Mouse (Mus musculus) embryo, embryonic 10 days (tissue): Measurements from ENCODE around the gene H2afv.
A peak's percentile ranks its signal among the peaks of the same experiment; 100 is the strongest.
"Not testable (repeated sequence)": the region's sequence is repeated elsewhere in the genome, so short reads cannot be mapped to it uniquely, and the experiment has no call there.

Experiments used
- DNase-seq: peaks from one replicate; pipeline ENCODE4 v3.0.0-alpha.2; 2015; ENCODE audit warnings: low spot score

The H2afv gene

DNA sequence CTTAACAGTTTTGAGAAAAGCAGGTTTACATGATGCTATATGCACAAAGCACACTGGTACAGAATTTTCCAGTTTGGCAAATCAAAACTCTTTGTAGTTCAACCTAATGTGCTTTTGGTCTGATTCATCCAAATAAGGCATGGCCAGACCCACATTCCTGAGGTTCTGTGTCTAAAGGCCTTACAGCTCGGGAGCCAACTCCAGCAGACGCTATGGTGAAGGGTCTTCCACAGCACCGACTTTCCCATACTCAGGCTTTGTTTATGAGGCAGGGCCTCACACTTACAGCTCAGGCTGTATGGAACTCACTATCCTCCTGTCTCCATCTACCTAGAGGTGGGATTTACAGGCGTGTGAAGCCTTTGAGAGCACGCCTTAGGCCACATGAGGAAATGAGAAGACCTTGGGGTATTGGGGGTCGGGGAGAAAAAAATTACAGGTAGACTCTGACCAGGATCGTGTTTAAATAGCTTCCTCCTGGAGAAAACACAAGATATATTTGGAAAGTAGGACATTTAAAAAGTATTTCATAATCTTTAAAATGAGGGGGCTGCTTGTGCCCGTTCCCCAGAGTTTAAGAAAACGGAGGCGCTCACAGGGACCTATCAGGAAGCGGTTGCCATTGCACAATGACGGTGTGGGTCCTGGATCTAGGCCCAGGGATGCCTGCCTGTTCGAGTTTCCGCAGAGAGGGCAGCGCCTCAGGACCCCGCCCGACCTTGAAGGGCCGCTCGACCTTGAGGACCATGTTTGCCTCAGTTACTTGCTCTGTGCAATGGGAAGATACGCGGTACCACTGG, 29.3 kb downstream of the H2afv start, which contains the start of gene Ppia:
Gene Ppia, plus strand, starts transcription at position 693 of the 800 bp plus-strand sequence.
- DNase-seq, result peak; percentile 43

GRCm38 (mm10) chr11:6413264-6413663, 31.0 kb downstream of the H2afv start:
- no peak for DNase-seq

DNA sequence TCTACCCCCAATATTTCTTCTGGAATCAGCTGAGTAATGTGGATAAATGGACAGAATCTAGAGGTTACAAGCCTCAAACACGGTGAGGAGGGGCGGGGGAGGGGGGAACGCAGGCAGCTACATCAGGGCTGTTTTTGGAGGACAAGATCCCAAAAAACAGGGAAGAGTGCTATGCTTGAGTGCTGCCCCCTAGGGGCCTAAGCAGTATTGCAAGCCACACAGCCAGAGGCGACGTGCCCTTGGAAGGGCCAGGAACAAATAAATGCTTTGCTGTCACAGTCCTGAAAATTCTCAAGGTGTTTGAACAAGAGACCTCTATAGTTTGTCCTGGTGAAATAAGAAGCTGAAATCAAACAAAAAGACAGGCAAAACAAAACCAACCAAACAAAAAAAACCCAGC, 32.6 kb downstream of the H2afv start:
- peak; percentile 81 for DNase-seq

DNA sequence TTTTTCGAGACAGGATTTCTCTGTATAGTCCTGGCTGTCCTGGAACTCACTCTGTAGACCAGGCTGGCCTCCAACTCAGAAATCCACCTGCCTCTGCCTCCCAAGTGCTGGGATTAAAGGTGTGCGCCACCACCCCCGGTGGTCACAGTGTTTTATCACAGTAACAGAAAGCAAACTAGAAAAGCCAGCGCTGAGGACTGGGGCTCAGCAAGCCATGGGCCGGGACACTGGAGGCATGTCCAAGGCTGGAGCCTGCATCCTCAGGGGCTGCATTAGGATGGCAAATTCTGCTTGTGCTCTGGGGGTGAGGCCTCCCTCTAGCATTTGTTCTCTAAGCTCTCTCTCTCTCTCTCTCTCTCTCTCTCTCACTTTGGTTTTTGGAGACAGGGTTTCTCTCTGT, 33.5 kb downstream of the H2afv start:
- not testable (repeated sequence) for DNase-seq

DNA sequence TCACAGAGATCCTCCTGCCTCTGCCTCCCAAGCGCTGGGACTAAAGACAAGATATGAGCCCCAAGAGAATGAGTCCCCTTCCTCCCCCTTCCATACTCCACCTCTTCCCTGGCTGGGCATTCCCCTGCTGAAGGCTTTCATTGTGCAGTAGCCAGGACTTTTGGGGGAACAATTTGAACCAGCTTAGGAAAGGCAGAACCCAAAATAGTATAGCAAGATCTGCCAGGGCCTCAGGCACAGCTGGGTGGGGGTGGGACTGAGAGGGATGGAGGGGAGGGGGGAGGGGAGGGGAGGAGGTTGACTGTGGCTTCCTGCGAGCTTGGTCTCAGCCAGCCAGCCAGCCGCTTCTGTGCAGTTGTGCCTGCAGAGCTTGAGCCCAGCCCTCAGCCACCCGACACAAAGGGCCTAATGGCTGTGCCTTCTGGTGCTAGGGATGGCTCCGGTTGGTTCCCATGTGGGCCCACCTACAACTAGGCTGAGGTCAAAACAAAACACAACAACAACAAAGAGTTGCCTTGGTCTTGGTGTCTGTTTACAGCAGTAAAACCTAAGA, 34.1 kb downstream of the H2afv start:
- no peak for DNase-seq

DNA sequence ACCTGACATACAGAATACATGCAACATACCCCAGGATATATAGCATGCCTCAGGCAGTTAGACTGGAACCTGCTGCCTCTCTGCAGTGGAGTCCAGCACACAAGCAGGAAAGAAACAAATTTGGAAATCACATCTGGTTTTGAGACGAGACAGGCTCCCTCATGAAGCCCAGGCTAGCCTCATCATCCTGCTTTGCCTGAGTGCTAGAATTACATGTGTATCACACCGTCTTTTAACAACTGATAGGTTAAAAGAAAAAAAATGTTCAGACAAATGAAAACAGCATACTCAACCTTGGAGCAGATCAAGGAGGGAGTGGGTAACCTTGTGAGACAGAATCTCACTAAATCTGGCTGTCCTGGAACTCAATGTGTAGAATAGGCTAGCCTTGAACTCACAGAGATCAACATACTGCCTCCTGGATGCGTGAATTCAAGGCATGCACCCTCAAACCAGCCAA, 37.1 kb downstream of the H2afv start:
- DNase-seq, result no peak

DNA sequence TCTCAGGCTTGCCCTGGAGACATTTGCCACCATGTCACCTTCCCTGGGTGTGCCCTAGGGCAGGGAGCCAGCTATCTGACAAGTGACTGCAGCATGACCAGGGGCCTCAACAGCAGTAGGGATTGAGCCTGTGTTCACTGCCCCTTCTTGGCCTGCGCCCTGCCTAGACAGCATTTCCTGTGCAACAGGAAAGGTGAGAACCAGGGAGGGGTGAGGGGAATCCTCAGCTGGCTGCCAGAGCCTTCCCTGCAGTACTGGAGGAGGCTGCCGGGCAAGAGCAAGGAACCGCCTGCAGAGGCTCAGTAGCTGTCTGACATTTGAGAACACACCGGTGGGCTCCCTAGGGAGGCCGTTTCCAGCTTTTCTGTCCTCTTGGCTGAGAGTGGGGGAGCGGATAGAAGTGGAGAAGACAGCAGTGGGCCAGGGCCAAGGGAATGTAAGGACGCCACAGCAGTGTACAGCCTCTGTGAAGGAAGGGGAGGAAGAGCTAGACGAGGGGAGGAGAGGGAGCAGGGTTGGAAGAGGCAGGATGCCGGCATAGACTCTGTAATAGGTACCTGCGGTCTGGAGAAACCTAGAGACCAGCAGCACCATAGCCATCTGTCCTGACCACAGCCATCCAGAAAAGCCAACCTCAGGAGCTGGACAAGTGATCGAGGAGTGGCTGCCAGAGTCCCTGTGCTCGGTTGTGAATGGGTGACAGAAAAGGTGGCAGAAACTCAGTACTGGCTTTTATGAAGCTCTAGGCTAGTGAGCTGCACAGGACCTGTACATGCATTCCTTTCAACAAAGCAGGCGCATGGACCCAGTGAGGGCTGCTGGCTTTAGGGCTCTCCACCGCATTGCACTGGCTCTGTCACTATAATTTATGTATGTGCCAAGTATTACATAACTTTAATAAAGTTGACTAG, 37.7 kb downstream of the H2afv start:
- DNase-seq, result peak; percentile 70

DNA sequence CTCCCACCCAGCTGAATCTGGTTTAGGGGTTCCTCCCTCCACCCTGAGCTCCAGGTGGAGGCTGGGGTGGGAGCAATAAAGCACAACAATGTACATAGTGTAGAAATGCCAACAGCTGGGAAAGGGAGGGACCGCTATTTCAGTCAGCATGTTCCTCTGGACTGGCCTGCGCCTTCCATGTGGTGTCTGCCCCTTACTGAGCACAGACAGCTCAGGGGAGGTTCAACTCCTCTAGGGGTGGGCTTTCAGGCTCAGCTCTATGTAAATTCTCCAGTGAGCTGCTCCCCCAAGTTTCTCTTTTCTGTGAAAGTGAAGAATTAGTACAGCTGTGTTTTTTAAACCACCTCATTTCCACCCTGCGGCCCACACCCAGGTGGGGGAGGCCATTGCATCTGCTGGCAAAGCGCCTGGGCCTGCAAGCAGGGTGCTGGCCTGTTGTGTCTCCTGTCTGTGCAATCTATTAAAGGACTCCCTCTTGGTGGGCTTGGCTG, 38.6 kb downstream of the H2afv start:
- no peak for DNase-seq

DNA sequence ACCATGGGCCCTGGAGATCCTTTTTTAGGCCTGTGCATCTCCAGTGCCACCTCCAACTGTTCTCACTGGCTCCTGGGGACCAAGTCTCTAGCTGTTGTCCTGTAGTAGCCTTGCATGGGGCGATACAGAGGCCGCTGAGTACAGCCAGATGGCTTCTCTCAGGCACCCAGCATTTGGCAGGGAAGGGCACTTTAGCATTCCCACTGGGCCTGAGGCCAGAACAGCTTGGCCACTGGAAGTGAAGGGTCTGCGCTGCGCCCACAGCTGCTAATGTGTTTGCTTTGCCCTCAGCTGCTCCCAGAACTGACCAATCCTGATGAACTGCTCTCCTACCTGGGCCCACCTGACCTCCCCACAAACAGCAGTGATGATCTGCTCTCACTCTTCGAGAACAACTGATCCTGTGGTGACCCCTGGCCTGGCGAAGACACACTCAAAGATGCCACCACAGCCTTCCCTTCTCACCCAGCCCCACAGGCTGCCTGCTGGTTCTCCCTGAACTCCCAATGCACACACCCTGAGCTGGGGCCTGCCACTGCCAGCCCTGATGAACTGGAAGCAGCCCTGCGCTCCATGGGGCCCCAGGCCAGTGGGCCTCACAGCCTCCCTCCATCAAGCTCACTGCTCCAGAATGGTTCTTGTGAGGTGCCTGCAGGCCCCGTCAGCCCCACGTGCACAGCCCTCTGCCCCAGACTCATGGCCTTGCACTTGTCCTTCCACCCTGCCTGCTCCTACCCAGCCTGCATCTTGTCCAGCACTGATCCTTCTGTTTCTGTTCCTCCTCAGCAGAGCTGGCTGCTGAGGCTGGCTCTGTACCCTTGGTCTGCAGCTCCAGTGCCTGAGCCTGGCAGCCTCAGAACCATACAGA, 39.3 kb downstream of the H2afv start:
- no peak for DNase-seq

DNA sequence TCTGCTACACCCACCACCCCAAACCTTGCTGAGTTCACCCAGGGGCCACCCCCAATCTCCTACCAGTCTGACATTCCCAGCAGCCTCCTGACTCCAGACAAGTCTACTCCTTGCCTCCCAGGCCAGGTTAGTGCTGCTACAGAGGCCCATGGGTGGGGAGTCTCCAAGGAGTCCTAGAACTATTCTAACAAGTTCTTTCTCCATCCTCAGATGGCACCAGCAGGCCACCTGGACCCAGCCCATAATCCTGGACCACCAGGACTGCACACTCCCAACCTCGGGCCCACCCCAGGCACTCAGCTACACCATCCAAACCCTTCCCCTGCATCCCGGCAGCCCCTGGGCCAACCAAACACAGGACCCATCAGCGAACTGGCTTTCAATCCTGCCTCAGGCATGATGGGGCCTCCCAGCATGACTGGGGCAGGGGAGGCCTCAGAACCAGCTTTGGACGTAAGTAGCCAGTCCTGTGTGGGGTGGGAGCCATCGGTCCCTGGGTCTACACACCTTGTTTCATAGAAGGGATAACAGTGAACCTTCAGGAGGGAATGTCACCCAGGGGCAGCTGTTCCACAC, 40.3 kb downstream of the H2afv start:
- DNase-seq, result no peak

- DNase-seq, result peak; percentile 71
Measured at GRCm38 (mm10) chr11:6402515-6403510, 41.4 kb downstream of the H2afv start.

GRCm38 (mm10) chr11:6398141-6398540, 46.1 kb downstream of the H2afv start:
- DNase-seq, result no peak

GRCm38 (mm10) chr11:6395565-6395964, 48.7 kb downstream of the H2afv start:
- DNase-seq, result no peak

DNA sequence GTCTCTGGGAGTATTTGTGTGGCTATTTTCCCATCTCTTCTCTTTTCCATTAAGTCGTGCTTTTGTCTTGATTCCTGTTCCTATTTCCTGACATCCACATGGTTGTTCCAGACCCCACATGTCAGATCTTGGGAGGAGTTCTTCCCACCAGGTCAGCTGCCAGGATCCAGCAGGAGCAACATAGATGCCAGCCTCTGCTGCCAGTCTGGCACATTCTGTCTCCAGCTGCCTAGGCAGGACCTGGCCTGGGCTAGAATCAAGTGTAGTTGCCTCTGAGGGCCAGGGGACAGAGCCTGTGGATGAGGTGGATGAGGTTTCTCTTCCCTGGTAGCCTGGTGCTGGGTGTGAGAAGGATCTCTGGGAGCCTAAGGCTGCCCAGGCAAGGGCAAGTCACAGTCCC, 50.4 kb downstream of the H2afv start:
- no peak for DNase-seq

- DNase-seq, result no peak
Measured at GRCm38 (mm10) chr11:6392857-6393256, 51.4 kb downstream of the H2afv start.

GRCm38 (mm10) chr11:6391516-6392276, 52.5 kb downstream of the H2afv start:
- DNase-seq, result no peak

DNA sequence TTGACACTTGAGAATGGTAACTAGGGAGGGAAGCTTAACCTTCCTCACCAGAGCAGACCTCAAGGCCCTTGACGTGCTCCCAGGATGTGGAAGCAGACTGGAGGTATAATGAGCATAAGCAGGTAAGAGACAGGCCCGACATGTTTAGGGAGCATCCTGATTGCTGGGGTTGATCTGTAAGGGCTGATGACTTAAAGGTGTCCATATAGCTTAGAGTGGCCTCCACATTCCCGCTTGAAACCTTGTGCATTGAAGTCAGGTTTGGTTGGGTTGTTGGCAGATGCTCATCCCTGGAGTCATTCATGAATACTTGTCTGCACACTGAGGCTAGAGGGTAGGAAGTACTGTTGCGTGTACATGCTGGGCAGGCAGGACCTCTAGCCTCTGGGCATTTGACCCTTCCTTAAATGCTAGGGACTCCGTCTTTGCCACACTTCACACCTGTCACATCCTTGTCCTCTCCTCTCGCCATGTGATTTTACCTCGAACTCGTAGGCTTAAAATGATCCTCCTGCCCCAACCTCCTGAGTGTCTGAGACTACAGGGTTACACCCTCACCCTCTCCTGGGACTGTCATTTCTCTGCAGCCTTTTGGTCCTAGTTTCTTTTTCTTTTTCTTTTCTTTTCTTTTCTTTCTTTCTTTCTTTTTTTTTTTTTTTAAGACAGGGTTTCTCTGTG, 53.7 kb downstream of the H2afv start:
- no peak for DNase-seq

DNA sequence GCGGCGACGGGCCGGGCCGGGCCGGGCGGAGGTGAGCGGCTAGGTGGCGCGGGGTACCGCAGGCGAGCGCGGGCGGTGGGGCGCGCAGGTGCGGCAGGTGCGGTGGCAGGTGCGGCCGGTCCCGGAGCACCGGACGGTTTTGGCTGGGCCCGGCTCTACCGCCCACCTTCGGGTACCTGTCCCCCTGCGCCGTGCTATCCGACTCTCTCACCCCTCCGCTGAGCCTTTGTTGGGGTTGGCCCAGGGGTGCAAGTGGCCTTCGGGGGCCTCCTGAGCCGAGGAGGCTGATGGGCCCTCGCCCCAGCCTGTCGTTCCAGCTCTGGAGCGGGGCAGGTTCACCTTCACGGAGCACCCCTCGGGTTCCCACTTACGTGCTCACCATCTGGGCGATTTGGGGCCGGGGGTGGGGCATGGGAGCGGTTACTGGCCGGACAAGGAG, 54.7 kb downstream of the H2afv start:
- peak; percentile 20 for DNase-seq
